Mouse (Mus musculus): ENCODE results near the gene Fam193b. TPM values are rescaled to one million over a fixed set of nuclear protein-coding genes. Genes with fewer than 3 reads are reported as not detected.

Gene Fam193b
- 2.9 and 3.3 TPM in 2 replicates for polyA plus RNA-seq (2021; fragmentation: Nextera tagmentation)
- long read RNA-seq, experiment 1, partial matches to known transcripts, result 2 of 3 reads
- long read RNA-seq, experiment 1, other reads (novel, unspliced or antisense), result 1 of 3 reads
- long read RNA-seq, experiment 2, full-length matches to known transcripts, result 7 of 23 reads
- long read RNA-seq, experiment 2, partial matches to known transcripts, result 5 of 23 reads
- long read RNA-seq, experiment 2, other reads (novel, unspliced or antisense), result 11 of 23 reads

GRCm38 (mm10) chr13:55571027-55571751 lies at the start of gene Fam193b:
Gene Fam193b (minus strand): TSS chr13:55571120.

GRCm38 (mm10) chr13:55599566-55600540 lies 28.9 kb upstream of the Fam193b start, which contains the start of gene B4galt7:
Gene B4galt7 (plus strand): TSS chr13:55599896.

GRCm38 (mm10) chr13:55573432-55573831 lies 2.5 kb upstream of the Fam193b start, which contains the start of gene Tmed9:
Gene Tmed9 (plus strand): TSS chr13:55573732.

GRCm38 (mm10) chr13:55536194-55537175 lies 34.4 kb downstream of the Fam193b start, which contains the start of gene Ddx41:
Gene Ddx41 (minus strand): TSS chr13:55536658.

GRCm38 (mm10) chr13:55529198-55529915 lies 41.6 kb downstream of the Fam193b start, which contains the start of gene Dok3:
Gene Dok3 (minus strand): TSS chr13:55529296.

GRCm38 (mm10) chr13:55513111-55513748 lies 57.7 kb downstream of the Fam193b start, which contains the start of gene Pdlim7:
Gene Pdlim7 (minus strand): TSS chr13:55513676.

Small RNA genes within 50 kb of the gene (microRNA-seq; reads per million reads assigned to microRNA genes)
- 7.9 reads per million, percentile 28 among the genes with 10 or more reads in this experiment for gene Mir6945

Other genes with a start within 250 kb of the Fam193b start
- gene Rab24, start 249.2 kb downstream of the Fam193b start, polyA plus RNA-seq (2021; fragmentation: Nextera tagmentation), result 98.9 and 112 TPM in 2 replicates
- gene Mxd3, start 241.3 kb downstream of the Fam193b start, polyA plus RNA-seq (2021; fragmentation: Nextera tagmentation), result 0.82 and 1.2 TPM in 2 replicates
- 34.0 and 39.1 TPM in 2 replicates for gene Lman2, start 208.3 kb downstream of the Fam193b start, polyA plus RNA-seq (2021; fragmentation: Nextera tagmentation)
- gene Rgs14, start 201.4 kb downstream of the Fam193b start, polyA plus RNA-seq (2021; fragmentation: Nextera tagmentation), result 82.4 and 84.1 TPM in 2 replicates
- gene Slc34a1, start 172.9 kb downstream of the Fam193b start, polyA plus RNA-seq (2021; fragmentation: Nextera tagmentation), result not detected in 2 replicates
- gene Pfn3, start 155.9 kb downstream of the Fam193b start, polyA plus RNA-seq (2021; fragmentation: Nextera tagmentation), result 0.60 and 0.63 TPM in 2 replicates
- 0.06 and 0.24 TPM in 2 replicates for gene F12, start 144.3 kb downstream of the Fam193b start, polyA plus RNA-seq (2021; fragmentation: Nextera tagmentation)
- gene Grk6, start 126.0 kb downstream of the Fam193b start, polyA plus RNA-seq (2021; fragmentation: Nextera tagmentation), result 4.7 and 5.0 TPM in 2 replicates
- 10.1 and 19.9 TPM in 2 replicates for gene Prr7, start 106.9 kb downstream of the Fam193b start, polyA plus RNA-seq (2021; fragmentation: Nextera tagmentation)
- gene Dbn1, start 83.0 kb downstream of the Fam193b start, polyA plus RNA-seq (2021; fragmentation: Nextera tagmentation), result 77.0 and 77.4 TPM in 2 replicates
- gene Pdlim7, start 57.4 kb downstream of the Fam193b start, polyA plus RNA-seq (2021; fragmentation: Nextera tagmentation), result 72.8 and 76.0 TPM in 2 replicates
- 0.36 and 0.55 TPM in 2 replicates for gene Dok3, start 41.8 kb downstream of the Fam193b start, polyA plus RNA-seq (2021; fragmentation: Nextera tagmentation)
- gene Ddx41, start 34.5 kb downstream of the Fam193b start, polyA plus RNA-seq (2021; fragmentation: Nextera tagmentation), result 38.0 and 38.6 TPM in 2 replicates
- gene Tmed9, start 2.6 kb upstream of the Fam193b start, polyA plus RNA-seq (2021; fragmentation: Nextera tagmentation), result 33.6 and 40.8 TPM in 2 replicates
- 16.6 and 17.8 TPM in 2 replicates for gene B4galt7, start 28.8 kb upstream of the Fam193b start, polyA plus RNA-seq (2021; fragmentation: Nextera tagmentation)
- 52.2 and 57.9 TPM in 2 replicates for gene Caml, start 51.9 kb upstream of the Fam193b start, polyA plus RNA-seq (2021; fragmentation: Nextera tagmentation)
- gene Ddx46, start 63.9 kb upstream of the Fam193b start, polyA plus RNA-seq (2021; fragmentation: Nextera tagmentation), result 11.7 and 11.8 TPM in 2 replicates
- gene B230219D22Rik, start 122.0 kb upstream of the Fam193b start, polyA plus RNA-seq (2021; fragmentation: Nextera tagmentation), result 43.8 and 44.3 TPM in 2 replicates
- gene Txndc15, start 143.5 kb upstream of the Fam193b start, polyA plus RNA-seq (2021; fragmentation: Nextera tagmentation), result 204 and 211 TPM in 2 replicates
- gene Pcbd2, start 156.2 kb upstream of the Fam193b start, polyA plus RNA-seq (2021; fragmentation: Nextera tagmentation), result 72.3 and 91.3 TPM in 2 replicates
- 0.14 and 0.18 TPM in 2 replicates for gene Catsper3, start 213.4 kb upstream of the Fam193b start, polyA plus RNA-seq (2021; fragmentation: Nextera tagmentation)

All from layer of hippocampus, adult 6 months (tissue).